Mouse (Mus musculus) E14TG2a.4 (cell line): ENCODE results near the gene Celf2.

Experiments
- H3K27me3 ChIP-seq: 2 replicates; pipeline ENCODE4 v1.6.1; 2014; ENCODE audit warnings: low read length, control low read depth; ENCODE audit not compliant: insufficient read depth
- H3K36me3 ChIP-seq: 2 replicates; pipeline ENCODE4 v1.6.1; 2014; ENCODE audit warnings: low read length, control low read depth; ENCODE audit not compliant: insufficient read depth
- H3K4me1 ChIP-seq: replicated peaks from 2 replicates; pipeline ENCODE4 v1.6.1; 2014; ENCODE audit warnings: low read depth, low read length, control low read depth
- H3K4me3 ChIP-seq: replicated peaks from 2 replicates; pipeline ENCODE4 v1.5.1; 2014; ENCODE audit warnings: mild to moderate bottlenecking, low read length
- H3K9me3 ChIP-seq: 2 replicates; pipeline ENCODE4 v1.6.1; 2014; ENCODE audit warnings: low read length, control low read depth
- CTCF ChIP-seq: conservative IDR thresholded peaks from 2 replicates; pipeline ENCODE4 v1.5.1; 2014; ENCODE audit warnings: low read length
- NANOG ChIP-seq: IDR thresholded peaks from 2 replicates; pipeline ENCODE4 v1.6.1; 2014; ENCODE audit warnings: borderline replicate concordance, low read length, mixed read lengths
- POU5F1 ChIP-seq: IDR thresholded peaks from 2 replicates; pipeline ENCODE4 v1.6.1; 2014; ENCODE audit warnings: low read length, borderline replicate concordance

Celf2 gene

DNA sequence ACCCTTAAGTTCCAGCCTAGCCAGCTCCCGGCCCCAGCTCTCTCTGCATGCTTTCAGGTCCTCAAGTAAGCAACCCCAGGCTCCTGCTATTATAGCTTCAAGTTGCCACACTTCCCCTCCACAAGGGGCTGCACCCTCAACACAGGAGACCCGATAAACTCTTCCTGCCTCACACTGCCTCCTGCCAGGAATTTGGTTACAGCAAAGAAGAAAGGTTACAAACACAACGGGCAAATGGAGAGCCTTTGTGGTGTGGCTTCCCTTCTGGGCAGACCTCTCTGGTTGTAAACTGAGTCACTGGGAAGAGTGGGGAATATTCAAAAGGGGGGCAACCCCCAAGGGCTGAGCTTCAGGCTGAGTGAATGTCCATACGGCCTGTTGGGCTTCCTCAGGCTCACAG lies 983.1 kb downstream of the Celf2 start:
- Histone ChIP-seq H3K27me3 (no peaks in the 10 kb centered on the region), H3K4me3 (no peak overlapping the region), H3K9me3 (no peaks in the 10 kb centered on the region), H3K36me3 (no peaks in the 10 kb centered on the region), H3K4me1 (no peaks in the 10 kb centered on the region)
- TF ChIP-seq NANOG (no peak), POU5F1 (no peak), CTCF (no peak)

DNA sequence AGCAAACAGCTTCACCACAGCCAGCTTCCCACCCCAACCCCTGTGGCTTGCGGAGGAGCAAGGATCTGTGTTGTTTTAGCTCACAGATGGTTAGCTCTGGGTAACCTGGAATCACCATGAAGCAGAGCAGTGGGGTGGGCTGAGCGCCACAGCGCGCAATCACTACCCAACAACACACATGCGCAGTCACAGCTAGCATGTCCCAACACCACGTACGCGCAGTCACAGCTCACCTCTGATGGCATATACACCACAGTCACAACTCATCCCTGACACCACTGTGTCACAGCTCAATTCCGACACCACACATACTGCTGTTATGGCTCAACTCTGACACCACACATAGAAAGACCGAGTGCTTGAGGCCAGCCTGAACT lies 985.5 kb downstream of the Celf2 start:
- TF ChIP-seq POU5F1, result no peak
- TF ChIP-seq NANOG, result no peak
- Histone ChIP-seq H3K27me3 (no peaks in the 10 kb centered on the region), H3K9me3 (peaks cover 6% of the 10 kb centered on the region; the same call in 1 of the 2 replicates), H3K4me1 (no peaks in the 10 kb centered on the region), H3K4me3 (no peak overlapping the region), H3K36me3 (no peaks in the 10 kb centered on the region)

DNA sequence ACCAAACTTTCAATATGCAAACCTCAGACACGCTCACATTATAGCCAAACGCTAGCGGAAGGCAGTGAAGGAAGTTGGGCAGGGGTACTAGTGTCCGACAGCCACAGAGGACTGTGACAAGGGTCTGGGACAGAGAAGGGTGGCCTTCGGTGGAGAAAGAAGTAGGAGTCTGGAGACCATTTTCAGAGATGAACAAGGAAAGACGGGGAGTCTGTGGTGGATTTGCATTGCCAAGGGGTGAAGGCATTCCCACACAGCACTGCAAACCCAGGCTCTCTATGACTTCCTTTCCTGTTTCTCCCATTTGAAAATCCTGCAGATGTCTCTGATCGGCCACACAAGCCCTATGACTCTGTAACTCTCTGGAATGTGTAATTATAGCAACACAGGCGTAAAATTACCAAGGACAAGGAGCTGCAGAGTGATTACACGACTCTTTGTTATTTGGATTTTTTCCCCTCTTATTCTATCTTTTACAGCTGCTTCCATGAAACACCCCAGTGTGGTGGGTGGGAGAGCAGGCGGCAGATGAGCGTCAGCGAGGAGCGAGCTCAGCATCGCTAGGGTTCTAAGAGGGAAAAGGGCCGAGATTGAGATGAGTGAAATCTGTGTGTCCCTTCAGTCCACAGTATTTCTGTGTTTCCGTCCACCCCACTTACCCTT lies 986.0 kb downstream of the Celf2 start:
- Histone ChIP-seq H3K4me1 (no peaks in the 10 kb centered on the region), H3K4me3 (no peak overlapping the region), H3K27me3 (no peaks in the 10 kb centered on the region), H3K9me3 (peaks cover 7% of the 10 kb centered on the region; the same call in 1 of the 2 replicates), H3K36me3 (no peaks in the 10 kb centered on the region)
- TF ChIP-seq CTCF, result no peak
- TF ChIP-seq NANOG, result no peak
- no peak for TF ChIP-seq POU5F1

DNA sequence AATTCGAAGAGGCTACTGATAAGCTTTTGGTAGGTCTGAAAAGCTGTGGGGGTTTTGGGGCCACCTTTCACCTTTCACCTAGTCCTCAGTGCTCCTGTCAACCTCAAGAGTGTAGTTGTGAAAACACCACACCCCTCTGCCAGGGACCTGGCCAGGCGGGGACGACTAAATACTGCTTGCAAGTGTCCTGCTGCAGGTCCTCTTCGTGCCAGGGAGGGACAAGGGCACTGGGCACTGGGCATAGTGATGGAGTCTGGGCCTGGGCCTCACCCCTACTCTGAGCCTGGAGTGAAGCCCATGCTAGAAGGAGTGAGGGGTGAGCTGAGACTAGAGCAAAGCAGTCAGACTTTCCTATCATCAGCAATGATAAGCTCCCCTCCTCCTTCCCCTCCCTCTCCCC lies 987.0 kb downstream of the Celf2 start:
- no peaks in the 10 kb centered on the region for H3K36me3 ChIP-seq
- H3K4me1 ChIP-seq, result no peaks in the 10 kb centered on the region
- H3K27me3 ChIP-seq, result no peaks in the 10 kb centered on the region
- no peak overlapping the region for H3K4me3 ChIP-seq
- TF ChIP-seq NANOG, result no peak
- TF ChIP-seq POU5F1, result no peak
- TF ChIP-seq CTCF, result no peak
- peaks cover 7% of the 10 kb centered on the region; the same call in 1 of the 2 replicates for H3K9me3 ChIP-seq

DNA sequence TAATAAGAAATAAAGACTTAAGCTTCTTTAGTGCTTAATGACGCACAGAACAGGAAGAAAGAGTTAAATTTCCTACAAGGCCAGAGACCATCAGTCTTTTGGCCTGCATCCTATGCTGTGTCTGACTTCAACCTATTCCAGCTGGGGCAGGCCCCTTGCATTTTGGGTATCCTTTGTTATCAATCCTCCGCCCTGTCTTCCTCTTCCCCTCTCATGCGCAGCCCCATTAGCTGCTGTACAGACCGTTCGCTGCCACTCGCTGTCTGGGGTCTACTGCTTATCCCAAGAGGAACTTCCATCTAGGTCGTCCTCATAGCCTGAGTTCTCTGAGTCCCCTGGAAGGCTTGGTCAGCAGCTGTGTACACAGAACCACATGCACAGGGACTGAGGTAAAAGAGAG lies 996.2 kb downstream of the Celf2 start:
- Histone ChIP-seq H3K27me3 (no peaks in the 10 kb centered on the region), H3K4me1 (no peaks in the 10 kb centered on the region), H3K36me3 (no peaks in the 10 kb centered on the region), H3K4me3 (no peak overlapping the region), H3K9me3 (no peaks in the 10 kb centered on the region)
- TF ChIP-seq POU5F1, result no peak
- no peak for TF ChIP-seq NANOG
- no peak for TF ChIP-seq CTCF

DNA sequence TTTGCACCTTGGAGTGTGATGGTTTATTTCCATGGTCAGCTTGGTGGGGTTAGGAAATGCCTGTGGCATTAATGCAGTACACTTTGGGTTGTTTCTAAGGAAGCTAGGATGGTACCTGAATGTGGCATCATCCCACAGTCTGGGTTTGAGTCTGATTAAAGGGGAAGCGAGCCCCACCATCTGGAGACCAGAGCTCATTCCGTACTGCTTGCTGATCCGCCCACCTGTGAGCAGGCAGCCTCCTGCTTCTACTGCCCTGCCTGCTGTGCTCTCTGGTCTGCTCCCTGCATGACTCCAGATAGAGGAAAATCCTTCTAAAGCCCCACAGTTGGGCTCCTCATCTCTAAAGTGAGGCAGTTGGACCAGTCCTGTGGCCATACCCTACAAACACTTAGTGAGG lies 1002.3 kb downstream of the Celf2 start:
- H3K9me3 ChIP-seq, result no peaks in the 10 kb centered on the region
- TF ChIP-seq CTCF (no peak), NANOG (no peak), POU5F1 (no peak)
- no peaks in the 10 kb centered on the region for H3K36me3 ChIP-seq
- no peaks in the 10 kb centered on the region; the same call in 1 of the 2 replicates for H3K27me3 ChIP-seq
- peaks cover 19% of the 10 kb centered on the region; the same call in 1 of the 2 replicates for H3K4me1 ChIP-seq
- no peak overlapping the region for H3K4me3 ChIP-seq

DNA sequence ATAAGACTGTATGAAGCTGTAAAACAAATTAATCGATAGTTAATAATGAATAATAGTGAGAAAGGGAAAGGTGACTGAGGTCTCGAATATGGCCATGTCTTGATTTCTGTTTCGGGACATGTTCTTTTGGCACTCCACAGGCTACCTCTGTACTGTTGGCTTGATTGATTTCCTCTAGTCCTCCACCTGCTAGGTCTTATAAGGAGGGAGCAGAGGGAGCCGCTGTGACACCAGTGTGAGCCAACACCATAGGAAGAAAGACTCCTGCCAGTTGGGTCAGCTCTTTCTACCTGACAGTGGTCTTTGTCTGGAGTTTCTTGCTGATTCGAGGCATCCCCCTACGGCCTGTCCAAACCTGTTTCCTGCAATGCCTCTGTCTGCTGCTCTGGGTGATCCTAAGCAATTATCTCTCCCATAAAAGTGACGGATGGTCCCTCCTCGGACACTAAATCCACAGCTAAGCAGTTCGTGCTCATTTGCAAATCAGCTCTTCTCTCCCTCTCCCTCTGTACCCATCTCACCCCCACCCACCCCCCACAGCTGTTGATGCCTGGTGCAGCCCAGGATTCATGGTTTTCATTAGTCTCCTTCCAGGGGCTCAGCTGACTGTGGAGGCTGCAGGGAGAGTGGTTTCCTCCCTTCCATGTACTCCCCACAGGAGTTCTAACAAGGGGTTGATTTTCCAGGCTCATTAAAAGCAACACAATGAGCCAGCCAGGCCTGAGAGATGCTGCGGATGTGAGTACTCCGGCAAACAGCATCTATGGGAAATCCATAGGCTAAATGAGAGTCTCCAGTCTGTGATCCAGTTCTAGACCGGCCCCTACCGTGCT lies 1003.2 kb downstream of the Celf2 start:
- Histone ChIP-seq H3K4me1 (peaks cover 19% of the 10 kb centered on the region; the same call in 1 of the 2 replicates), H3K27me3 (no peaks in the 10 kb centered on the region; the same call in 1 of the 2 replicates), H3K9me3 (no peaks in the 10 kb centered on the region; the same call in 1 of the 2 replicates), H3K4me3 (no peak overlapping the region), H3K36me3 (no peaks in the 10 kb centered on the region)
- TF ChIP-seq CTCF (no peak), NANOG (no peak)

DNA sequence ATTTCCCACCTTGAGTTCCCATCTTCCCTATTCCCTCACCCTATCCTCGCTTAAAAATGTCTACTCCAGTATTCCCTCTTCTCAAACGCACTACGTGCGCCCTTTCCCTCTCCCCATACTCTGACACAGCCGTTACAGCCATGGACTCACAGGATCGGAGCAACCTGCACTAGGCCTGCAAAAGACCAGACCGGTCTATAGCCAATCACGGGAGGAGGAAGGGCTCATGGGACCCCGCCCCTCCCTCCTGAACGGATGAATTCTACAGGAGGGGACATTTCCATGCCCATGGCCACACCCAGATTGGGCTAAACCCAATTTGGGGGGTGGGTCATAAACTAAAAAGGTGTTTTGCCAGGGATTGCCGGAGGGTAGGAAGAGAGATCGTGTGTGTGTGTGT lies 1003.8 kb downstream of the Celf2 start:
- Histone ChIP-seq H3K36me3 (no peaks in the 10 kb centered on the region), H3K27me3 (no peaks in the 10 kb centered on the region; the same call in 1 of the 2 replicates), H3K9me3 (no peaks in the 10 kb centered on the region; the same call in 1 of the 2 replicates), H3K4me3 (no peak overlapping the region), H3K4me1 (peaks cover 19% of the 10 kb centered on the region; the same call in 1 of the 2 replicates)
- TF ChIP-seq POU5F1 (no peak), NANOG (no peak), CTCF (no peak)
